Mouse (Mus musculus) heart, embryonic 11.5 days (tissue): ENCODE data around the gene Irs2. TPM values are rescaled to one million over a fixed set of nuclear protein-coding genes. Genes with fewer than 3 reads are reported as not detected.
A peak's percentile ranks its signal among the peaks of the same experiment; 100 is the strongest.

ENCODE experiments used
- ATAC-seq: fragments of 200-750 bp; cut with Nextera tagmentation; replicated peaks from 2 replicates; pipeline ENCODE4 v1.8.0; 2017; ENCODE audit warnings: moderate library complexity; ENCODE audit not compliant: insufficient number of reproducible peaks, low FRiP score, low TSS enrichment
- H3K27ac ChIP-seq: fragments of 300-500 bp; sonication (generic); 2 replicates; pipeline ENCODE4 v1.5.1; 2014; ENCODE audit warnings: mild to moderate bottlenecking, low read depth, low read length
- H3K27me3 ChIP-seq: fragments of 300-500 bp; sonication (generic); 2 replicates; pipeline ENCODE4 v1.6.1; 2014; ENCODE audit warnings: mild to moderate bottlenecking, low read length, mixed read lengths; ENCODE audit not compliant: control insufficient read depth, insufficient read depth
- H3K36me3 ChIP-seq: fragments of 300-500 bp; sonication (generic); 2 replicates; pipeline ENCODE4 v1.6.1; 2014; ENCODE audit warnings: mild to moderate bottlenecking, low read length, moderate library complexity, mixed read lengths; ENCODE audit not compliant: control insufficient read depth, insufficient read depth
- H3K4me1 ChIP-seq: fragments of 300-500 bp; sonication (generic); 2 replicates; pipeline ENCODE4 v1.6.1; 2014; ENCODE audit warnings: low read length; ENCODE audit not compliant: control insufficient read depth, insufficient read depth
- H3K4me2 ChIP-seq: fragments of 300-500 bp; sonication (generic); 2 replicates; pipeline ENCODE4 v1.6.1; 2014; ENCODE audit warnings: mild to moderate bottlenecking, moderate library complexity
- H3K4me3 ChIP-seq: fragments of 300-500 bp; sonication (generic); 2 replicates; pipeline ENCODE4 v1.5.1; 2014; ENCODE audit warnings: low read depth, low read length
- H3K9ac ChIP-seq: fragments of 300-500 bp; sonication (generic); 2 replicates; pipeline ENCODE4 v1.6.1; 2014; ENCODE audit warnings: mild to moderate bottlenecking, low read depth, low read length, moderate library complexity
- H3K9me3 ChIP-seq: fragments of 300-500 bp; sonication (generic); replicated peaks from 2 replicates; pipeline ENCODE4 v1.6.1; 2016; ENCODE audit warnings: low read length; ENCODE audit not compliant: control insufficient read depth
- WGBS: fragments of 180-500 bp; shearing (Covaris S2); extraction: QIAGEN DNeasy Blood & Tissue Kit; methylation state at CpG from one replicate; pipeline ENCODE4 v1.1.7; 2014; ENCODE audit not compliant: insufficient replicate concordance; 5-methylcytosine and 5-hydroxymethylcytosine counted together
- polyA plus RNA-seq: library from polyadenylated mRNA; unstranded; fragments of >200 nt; fragmentation: Nextera tagmentation; extraction: Ambion mirVana; gene quantifications from 2 replicates; pipeline ENCODE4 v1.2.1, GENCODE M21; 2014

Irs2 gene
- polyA plus RNA-seq, 1 experiment from 2014 or later: 5.0 TPM

DNA sequence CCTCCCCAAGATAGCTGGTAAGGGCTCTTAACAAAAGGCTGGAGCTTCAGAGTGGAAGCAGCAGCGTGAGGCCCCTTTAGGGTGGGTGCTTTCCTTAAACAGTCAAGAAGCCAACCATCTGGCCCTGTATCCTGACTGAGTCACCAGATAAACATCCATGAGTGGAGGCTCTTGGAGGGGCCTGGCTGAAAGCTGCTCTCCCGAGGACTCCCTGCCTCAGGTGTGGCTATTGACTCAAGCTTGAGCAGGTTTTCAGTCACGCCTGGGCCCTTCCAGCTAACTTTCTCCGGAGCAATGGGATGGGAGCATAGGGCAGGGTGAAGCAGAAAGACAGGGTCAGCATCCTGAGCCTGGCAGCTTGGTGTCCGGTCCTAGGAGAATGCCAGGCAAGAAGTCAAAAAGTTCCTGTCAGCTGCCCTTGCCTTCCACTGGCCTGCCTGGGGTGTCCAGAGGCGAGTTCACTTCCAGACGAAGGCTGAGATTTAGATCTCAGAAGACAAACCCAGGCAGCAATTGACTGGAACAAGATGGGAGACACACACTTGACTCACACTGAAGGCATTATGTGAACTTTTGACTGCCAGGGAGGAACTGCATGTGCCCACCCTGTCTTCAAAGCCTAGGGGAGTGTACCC lies 30.4 kb downstream of the Irs2 start:
- Histone ChIP-seq H3K9me3 (no peaks in the 10 kb centered on the region), H3K4me3 (no peak overlapping the region), H3K27ac (peak overlapping the region; percentile 46), H3K36me3 (no peaks in the 10 kb centered on the region), H3K27me3 (no peaks in the 10 kb centered on the region), H3K4me2 (peak overlapping the region; percentile 14; the same call in 1 of the 2 replicates), H3K9ac (peak overlapping the region; percentile 8; the same call in 1 of the 2 replicates), H3K4me1 (peaks cover 37% of the 10 kb centered on the region)
- no peak for ATAC-seq
- 37% methylated on average over 7 of the region's 7 CpGs for WGBS

DNA sequence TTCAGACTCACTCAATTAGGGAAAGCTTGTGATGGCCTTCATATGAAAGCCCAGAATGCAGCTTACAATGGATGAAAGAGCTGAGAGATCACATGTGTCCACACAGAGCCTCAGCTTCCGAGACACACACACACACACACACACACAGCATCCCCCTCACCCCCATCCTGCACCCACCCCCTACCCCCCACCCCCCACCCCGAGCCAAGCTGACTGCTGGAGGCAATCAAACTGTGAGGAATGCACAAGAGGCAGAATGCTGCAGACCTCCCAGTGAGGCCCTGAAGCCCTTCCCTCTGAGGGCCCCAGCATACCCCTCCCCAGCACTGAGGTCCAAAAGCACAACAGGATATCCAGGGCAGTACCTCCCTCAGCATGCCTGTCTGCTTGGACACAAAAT lies 33.6 kb downstream of the Irs2 start:
- Histone ChIP-seq H3K36me3 (no peaks in the 10 kb centered on the region), H3K4me3 (no peak overlapping the region), H3K27me3 (no peaks in the 10 kb centered on the region), H3K4me1 (peaks cover 48% of the 10 kb centered on the region), H3K4me2 (no peak overlapping the region), H3K9ac (no peak overlapping the region), H3K27ac (peak overlapping the region; percentile 12; the same call in 1 of the 2 replicates), H3K9me3 (no peaks in the 10 kb centered on the region)
- no peak for ATAC-seq
- WGBS: 16% methylated on average over 2 of the region's 2 CpGs

DNA sequence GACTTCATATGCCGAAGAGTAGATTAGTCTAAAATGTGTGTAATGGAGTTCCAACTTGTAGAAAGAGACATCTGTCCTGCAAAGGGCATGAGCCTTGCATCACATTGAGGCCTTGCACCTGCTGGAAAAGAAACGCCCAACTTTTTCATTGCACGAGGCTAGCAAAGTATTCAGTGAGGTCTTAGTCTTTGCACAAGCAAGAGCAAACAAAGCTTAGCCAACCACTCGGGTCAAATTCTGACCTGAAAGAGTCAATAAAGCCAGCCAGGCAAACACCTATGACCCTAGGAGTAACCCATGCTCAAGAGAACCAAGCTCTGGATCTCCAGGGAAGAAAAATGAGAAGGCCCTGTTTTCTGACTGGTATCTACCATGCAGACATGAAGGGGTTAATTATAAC lies 34.1 kb downstream of the Irs2 start:
- H3K27ac ChIP-seq: no peak overlapping the region
- no peak overlapping the region for H3K9ac ChIP-seq
- WGBS: 84% methylated on average over 4 of the region's 4 CpGs
- no peak overlapping the region for H3K4me2 ChIP-seq
- no peaks in the 10 kb centered on the region for H3K36me3 ChIP-seq
- H3K27me3 ChIP-seq: no peaks in the 10 kb centered on the region
- no peaks in the 10 kb centered on the region for H3K9me3 ChIP-seq
- ATAC-seq: no peak
- H3K4me1 ChIP-seq: peaks cover 48% of the 10 kb centered on the region
- H3K4me3 ChIP-seq: no peak overlapping the region

DNA sequence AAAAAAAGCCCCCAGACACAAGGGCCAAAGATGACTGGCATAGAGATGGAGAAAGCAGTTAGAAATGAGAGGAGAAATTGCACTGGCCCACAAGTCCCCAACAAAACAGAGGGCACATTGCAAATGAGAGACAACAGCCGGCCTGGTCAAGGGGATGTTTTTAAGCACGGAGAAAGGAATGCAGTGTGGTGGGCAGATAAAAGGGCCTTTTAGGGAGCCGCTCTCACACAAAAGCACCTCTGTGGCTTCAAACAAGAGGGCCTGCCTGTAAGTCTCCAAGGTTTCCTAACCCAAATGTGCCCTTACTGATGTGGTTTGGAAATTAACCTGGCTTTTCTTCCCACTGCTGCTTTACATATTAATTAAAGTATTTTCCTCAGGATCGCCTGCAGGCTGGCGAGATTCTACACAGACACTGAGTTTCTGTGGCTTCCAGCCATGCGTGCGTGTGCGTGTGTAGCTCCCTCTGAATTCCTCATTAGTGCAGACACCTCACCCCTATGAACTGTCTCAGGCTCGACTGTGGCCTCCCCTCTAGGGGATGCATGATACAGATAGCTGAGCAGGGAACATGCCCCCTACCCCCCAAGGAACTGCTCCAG lies 35.3 kb downstream of the Irs2 start:
- H3K27me3 ChIP-seq: no peaks in the 10 kb centered on the region
- H3K9ac ChIP-seq: peak overlapping the region; percentile 34; the same call in 1 of the 2 replicates
- WGBS: 16% methylated on average over 9 of the region's 9 CpGs
- no peak overlapping the region for H3K4me2 ChIP-seq
- H3K9me3 ChIP-seq: no peaks in the 10 kb centered on the region
- H3K36me3 ChIP-seq: no peaks in the 10 kb centered on the region
- peak overlapping the region; percentile 54 for H3K27ac ChIP-seq
- peaks cover 38% of the 10 kb centered on the region for H3K4me1 ChIP-seq
- no peak for ATAC-seq
- no peak overlapping the region for H3K4me3 ChIP-seq

DNA sequence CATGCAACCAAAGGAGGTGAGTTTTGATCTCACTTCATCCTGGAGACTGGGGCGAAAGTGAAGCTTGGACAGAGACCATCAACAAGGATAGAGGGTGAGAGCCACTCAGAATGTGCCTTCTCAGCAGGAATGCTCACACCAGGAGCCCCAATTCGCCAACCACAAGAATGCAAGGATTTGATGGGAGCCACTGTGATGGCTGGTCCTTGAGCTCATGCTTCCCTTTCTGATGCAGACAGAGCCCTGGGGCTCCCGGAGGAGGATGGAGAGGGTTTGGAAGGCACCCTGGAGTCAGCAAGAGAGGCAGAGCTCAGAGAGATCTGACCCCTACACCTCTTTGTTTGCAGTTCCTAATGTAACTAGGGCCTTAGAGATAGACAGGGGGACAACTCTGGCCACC lies 36.3 kb downstream of the Irs2 start:
- WGBS: 52% methylated on average over 3 of the region's 3 CpGs
- H3K4me1 ChIP-seq: peaks cover 31% of the 10 kb centered on the region

DNA sequence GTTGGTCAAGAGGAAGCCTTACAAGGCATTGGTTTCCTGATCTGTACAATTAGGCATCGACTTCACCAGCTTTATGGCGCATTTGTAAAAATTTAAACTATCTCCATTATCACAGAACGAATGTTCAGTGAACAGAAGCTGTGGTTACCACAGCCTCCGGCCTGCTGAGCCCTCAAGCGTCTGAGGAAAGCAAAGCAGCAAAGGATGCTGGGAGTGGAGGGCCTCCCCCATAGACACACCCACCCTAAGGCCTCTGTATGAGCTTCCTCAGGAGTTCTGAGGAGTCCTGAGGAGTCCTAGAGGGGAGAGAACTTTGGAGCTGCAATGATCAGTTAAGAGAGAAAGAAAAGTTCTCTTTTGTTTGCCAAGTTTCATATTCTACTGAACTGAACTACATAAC lies 36.7 kb downstream of the Irs2 start:
- no peak overlapping the region for H3K27ac ChIP-seq
- no peak for ATAC-seq
- H3K4me1 ChIP-seq: peaks cover 32% of the 10 kb centered on the region
- H3K27me3 ChIP-seq: no peaks in the 10 kb centered on the region
- H3K9ac ChIP-seq: no peak overlapping the region
- H3K9me3 ChIP-seq: no peaks in the 10 kb centered on the region
- no peaks in the 10 kb centered on the region for H3K36me3 ChIP-seq
- 86% methylated on average over 5 of the region's 5 CpGs for WGBS
- no peak overlapping the region for H3K4me3 ChIP-seq
- no peak overlapping the region for H3K4me2 ChIP-seq

More for the DNA sequence above, 36.3 kb downstream of the Irs2 start:
- no peaks in the 10 kb centered on the region for H3K27me3 ChIP-seq
- no peak overlapping the region for H3K27ac ChIP-seq
- H3K4me3 ChIP-seq: no peak overlapping the region
- ATAC-seq: no peak
- no peaks in the 10 kb centered on the region for H3K9me3 ChIP-seq
- no peak overlapping the region for H3K4me2 ChIP-seq
- no peaks in the 10 kb centered on the region for H3K36me3 ChIP-seq
- H3K9ac ChIP-seq: no peak overlapping the region

DNA sequence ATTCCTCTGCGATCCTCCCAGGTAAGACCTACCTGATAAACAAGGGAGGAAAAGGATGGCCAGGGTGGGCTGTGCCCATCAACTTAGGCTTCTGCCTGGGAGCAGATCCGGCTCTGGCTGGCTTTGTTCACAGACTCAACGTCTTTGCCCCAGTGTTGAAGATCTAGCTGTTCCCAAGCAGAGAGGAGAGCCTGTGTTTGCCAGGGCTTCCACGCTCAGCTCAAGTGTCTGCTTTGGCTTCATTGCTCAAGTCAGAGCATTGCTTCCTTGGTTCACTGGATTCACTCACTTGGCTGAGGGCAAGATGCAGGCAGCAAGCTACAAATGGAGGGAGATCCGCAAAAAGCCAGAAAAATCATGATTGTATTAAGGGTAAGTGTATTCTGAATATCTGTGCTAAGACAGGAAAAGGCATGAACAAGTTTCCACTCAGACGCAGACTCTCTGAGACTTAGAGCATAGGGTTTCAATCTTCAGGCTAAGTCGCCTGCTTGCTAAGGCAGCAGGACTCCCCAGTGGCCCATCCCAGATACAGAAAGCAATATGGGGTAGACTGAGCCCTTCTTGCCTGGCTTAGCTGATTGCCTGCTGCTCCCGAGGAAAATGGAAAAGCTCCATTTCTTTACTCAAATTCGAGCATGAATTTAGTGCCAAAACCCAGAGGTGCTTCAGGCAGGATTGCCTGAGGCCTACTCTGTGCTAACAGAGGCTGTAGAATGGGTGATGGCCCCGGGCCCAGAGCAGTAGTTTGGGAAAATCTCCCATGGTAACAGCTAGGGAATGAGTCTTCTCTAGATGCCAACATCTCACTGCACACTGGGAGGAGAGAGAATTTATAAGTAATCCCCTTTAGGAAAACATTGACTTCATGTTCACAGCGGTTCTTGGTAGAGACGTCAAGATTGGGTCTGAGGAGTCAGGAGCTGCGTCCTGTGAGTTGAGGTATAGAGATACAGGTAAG lies 37.5 kb downstream of the Irs2 start:
- Histone ChIP-seq H3K27me3 (no peaks in the 10 kb centered on the region), H3K9ac (no peak overlapping the region), H3K9me3 (no peaks in the 10 kb centered on the region), H3K4me2 (no peak overlapping the region), H3K27ac (no peak overlapping the region), H3K4me3 (no peak overlapping the region), H3K36me3 (no peaks in the 10 kb centered on the region), H3K4me1 (peaks cover 37% of the 10 kb centered on the region)
- 80% methylated on average over 13 of the region's 13 CpGs for WGBS
- no peak for ATAC-seq

DNA sequence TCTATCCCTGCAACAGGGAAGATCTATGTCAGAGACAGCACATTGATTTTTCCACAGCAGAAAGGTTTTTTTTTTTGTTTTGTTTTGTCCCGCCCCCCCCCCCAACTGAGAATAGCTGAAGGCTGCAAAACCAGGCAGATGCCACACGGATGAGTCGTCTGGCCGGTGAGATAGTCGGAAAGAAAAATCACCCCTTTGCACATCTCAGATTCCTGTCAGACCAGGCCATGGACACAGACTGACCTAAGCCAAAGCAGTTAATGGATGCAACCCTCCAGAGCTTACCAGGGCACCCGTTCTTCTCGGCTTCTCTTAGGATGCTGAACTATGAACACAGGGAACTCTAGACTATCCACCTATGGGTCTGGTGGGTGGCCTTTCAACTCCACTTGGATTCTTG lies 39.6 kb downstream of the Irs2 start:
- Histone ChIP-seq H3K4me2 (no peak overlapping the region), H3K36me3 (no peaks in the 10 kb centered on the region), H3K9me3 (no peaks in the 10 kb centered on the region), H3K4me3 (no peak overlapping the region), H3K27me3 (no peaks in the 10 kb centered on the region), H3K4me1 (peaks cover 38% of the 10 kb centered on the region), H3K9ac (no peak overlapping the region), H3K27ac (no peak overlapping the region)
- ATAC-seq: no peak
- WGBS: 46% methylated on average over 7 of the region's 7 CpGs
